ENCODE assay signal across 8 mouse cellular contexts in genomic region chr2:167931985-167932726, GRCm38 (mm10). TPM values are rescaled to one million over a fixed set of nuclear protein-coding genes. Genes with fewer than 3 reads are reported as not detected.
A peak's percentile ranks its signal among the peaks of the same experiment; 100 is the strongest.
DNase-seq lines count a peak whose midpoint lies in the region; ATAC-seq and TF ChIP-seq lines count a peak whose summit lies in the region.

TSS of gene Ptpn1 (plus strand) at chr2:167932057.

- peaks cover 16% of the 10 kb centered on the region for H3K4me1 ChIP-seq in hindbrain, postnatal 0 days (ENCODE audit: insufficient read depth, low read length)

- H3K9ac ChIP-seq in hindbrain, postnatal 0 days (replicated peaks; ENCODE audit: low read length) = peak within 1 kb of the TSS; percentile 91

- H3K9me3 ChIP-seq in hindbrain, postnatal 0 days (ENCODE audit: low read length) = no peaks in the 10 kb centered on the region

- under 1% methylated on average over 74 of the region's 99 CpGs for WGBS in hindbrain, postnatal 0 days

- peak; percentile 96 for ATAC-seq in common myeloid progenitor, adult 5-6 weeks (replicated peaks; ENCODE audit: low read depth, poor library complexity, severe bottlenecking)
- ATAC-seq in hindbrain, postnatal 0 days = peak; percentile 96
- ATAC-seq in megakaryocyte, adult 5-6 weeks (ENCODE audit: poor library complexity, severe bottlenecking) = peak; percentile 98

- H3K36me3 ChIP-seq in hindbrain, postnatal 0 days (ENCODE audit: insufficient read depth, low read length) = no peaks in the 10 kb centered on the region

- TF ChIP-seq CTCF in gastrocnemius, adult 2 months (IDR thresholded peaks at IDR 0.05) = no peak
- no peak for TF ChIP-seq CTCF in hindbrain, postnatal 0 days (IDR thresholded peaks at IDR 0.05; ENCODE audit: low read depth)
- TF ChIP-seq CTCF in left cerebral cortex, adult 2 months (IDR thresholded peaks at IDR 0.05) = no peak; the same call in 1 of the 2 replicates

- peak within 1 kb of the TSS; percentile 86 for H3K4me2 ChIP-seq in hindbrain, postnatal 0 days (ENCODE audit: low read depth, low read length)

- H3K4me3 ChIP-seq in gastrocnemius, adult 2 months = peak within 1 kb of the TSS; percentile 93
- H3K4me3 ChIP-seq in hindbrain, postnatal 0 days (ENCODE audit: low read length) = peak within 1 kb of the TSS; percentile 92
- peak within 1 kb of the TSS; percentile 98 for H3K4me3 ChIP-seq in left cerebral cortex, adult 2 months

- intact Hi-C loops in gastrocnemius, adult 2 months (cut with DNase I) = no loop called here
- intact Hi-C loops in left cerebral cortex, adult 2 months (cut with DNase I) = loop anchor here (2.0 kb wide), 1 partner anchor 31 kb away; no protein-coding TSS in a partner anchor

- H3K27ac ChIP-seq in gastrocnemius, adult 2 months = peak within 1 kb of the TSS; percentile 97
- peak within 1 kb of the TSS; percentile 82 for H3K27ac ChIP-seq in hindbrain, postnatal 0 days
- peak within 1 kb of the TSS; percentile 93 for H3K27ac ChIP-seq in left cerebral cortex, adult 2 months

- peak; percentile 98 for DNase-seq in ZHBTc4 (ENCODE audit: low read depth, low spot score)
- DNase-seq in gastrocnemius, adult 2 months = peak; percentile 99
- DNase-seq in hindbrain, postnatal 0 days (ENCODE audit: low spot score) = peak; percentile 97
- DNase-seq in left cerebral cortex, adult 2 months (ENCODE audit: extremely low spot score in 1 of 2, low spot score in 2 of 2) = peak; percentile 97 to 99
- peak; percentile 97 to 98 for DNase-seq in right cerebral cortex, adult 2 months (ENCODE audit: low spot score in 2 of 2)
- peak; percentile 98 for DNase-seq in urinary bladder, postnatal 14 days (ENCODE audit: low spot score)

- no peaks in the 10 kb centered on the region for H3K27me3 ChIP-seq in hindbrain, postnatal 0 days (ENCODE audit: insufficient read depth, low read length)

RNA-seq across cellular contexts. Expression of gene Ptpn1, which starts in this region (rescaled TPM):
- total RNA-seq in common myeloid progenitor, adult 5-6 weeks (2017) = 33.2 and 63.6 TPM in 2 replicates
- total RNA-seq in gastrocnemius, adult 2 months (2021) = 10 to 100 TPM; 15.4 to 19.6 TPM
- 35.7 and 39.2 TPM in 2 replicates for total RNA-seq in hindbrain, postnatal 0 days (2014; rRNA removed)
- polyA plus RNA-seq in hindbrain, postnatal 0 days (2015; fragmentation: Nextera tagmentation; extraction: Ambion mirVana) = 60.0 and 60.1 TPM in 2 replicates
- total RNA-seq in left cerebral cortex, adult 2 months (2021) = 10 to 100 TPM; 52.0 to 69.0 TPM
- total RNA-seq in megakaryocyte, adult 5-6 weeks (2015) = 49.1 and 54.8 TPM in 2 replicates
- total RNA-seq in megakaryocyte, adult 5-6 weeks (2017) = 145 and 151 TPM in 2 replicates

Comparison
In these comparisons a context has a peak if more than half of its experiments do, and no peak if none do; other contexts are left out.
1. Peak in every context shown above with its lines: DNase-seq, ATAC-seq, H3K4me3 ChIP-seq and H3K27ac ChIP-seq.